Mouse (Mus musculus): ENCODE measurements around the gene Gna12.

Gene Gna12

DNA sequence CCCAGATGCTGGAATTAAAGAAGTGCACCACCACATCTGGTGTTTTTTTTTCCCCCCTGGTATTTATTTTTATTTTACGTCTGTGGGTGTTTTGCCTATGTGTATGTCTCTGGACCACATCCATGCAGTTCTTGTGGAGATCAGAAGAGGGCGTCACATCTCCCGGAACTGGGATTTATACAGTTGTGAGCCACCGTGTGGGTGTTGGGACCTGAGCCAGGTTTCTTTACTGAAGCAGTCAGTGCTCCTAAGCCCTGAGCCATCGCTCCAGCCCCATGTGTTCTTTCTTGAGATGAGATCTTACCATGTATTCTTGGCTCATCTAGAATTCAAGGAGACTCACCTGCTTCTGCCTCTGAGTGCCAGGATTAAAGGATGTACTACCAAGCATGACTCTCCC is 119.2 kb downstream of the Gna12 start:
- DNase-seq (ENCODE audit: low read depth, low spot score), result no peak

DNA sequence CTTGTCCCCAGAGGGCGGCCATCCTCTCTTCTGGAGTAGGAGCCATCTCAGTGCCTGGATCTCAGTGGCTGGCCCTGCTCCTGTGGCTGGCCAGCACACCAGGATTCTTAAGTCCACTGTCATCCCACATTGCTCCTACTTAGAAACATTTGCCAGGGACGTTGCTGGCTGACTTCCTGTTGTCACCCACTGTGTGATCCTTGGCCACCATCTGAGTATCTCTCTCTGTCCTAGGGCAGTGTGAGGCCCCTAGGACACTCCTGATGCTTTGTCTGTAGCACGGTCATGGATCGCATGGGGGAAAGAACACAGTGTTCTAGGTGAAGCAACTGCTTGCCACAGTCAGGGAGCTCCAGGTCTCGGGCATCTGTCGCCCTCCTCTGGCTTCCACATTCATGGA is 119.9 kb downstream of the Gna12 start:
- DNase-seq (ENCODE audit: low read depth, low spot score), result no peak

Data from CD4-positive helper T cell, adult 2 months (primary cell).